Mouse (Mus musculus): Measurements from ENCODE around the gene Odf4. TPM values are rescaled to one million over a fixed set of nuclear protein-coding genes. Genes with fewer than 3 reads are reported as not detected.

Gene Odf4
- total and polyA plus RNA-seq, 2 experiments from 2014 or later = not detected

- H3K27ac ChIP-seq (ENCODE audit: low read depth) = no peak overlapping the region
- ATAC-seq (ENCODE audit: insufficient read depth, low read depth) = no peak
- peak overlapping the region; percentile 88 for H3K4me3 ChIP-seq (ENCODE audit: low read depth, low read length)
Observed at GRCm38 (mm10) chr11:68900519-68901350, 26.1 kb downstream of the Odf4 start.

GRCm38 (mm10) chr11:68899815-68900214, 27.1 kb downstream of the Odf4 start:
- no peak overlapping the region for H3K9ac ChIP-seq (replicated peaks; ENCODE audit: low read depth, low read length)
- 0 out of 2 replicates have a peak, but pooled peaks cover 6% of the 10 kb centered on the region for H3K4me1 ChIP-seq (ENCODE audit: control insufficient read depth, insufficient read depth)
- DNase-seq (ENCODE audit: low spot score) (no peak), ATAC-seq (ENCODE audit: insufficient read depth, low read depth) (no peak)
- H3K9me3 ChIP-seq (replicated peaks; ENCODE audit: control insufficient read depth, low read length) = no peaks in the 10 kb centered on the region
- H3K4me3 ChIP-seq (ENCODE audit: low read depth, low read length) = no peak overlapping the region
- 77% methylated on average over 8 of the region's 8 CpGs for WGBS
- H3K36me3 ChIP-seq (replicated peaks; ENCODE audit: control insufficient read depth, insufficient read depth, low read length) = peaks cover 17% of the 10 kb centered on the region
- TF ChIP-seq EP300 (IDR thresholded peaks at IDR 0.05; ENCODE audit: low read depth) (no peak), CTCF (IDR thresholded peaks at IDR 0.05; ENCODE audit: low read depth) (no peak)
- no peak overlapping the region for H3K27ac ChIP-seq (ENCODE audit: low read depth)
- no peaks in the 10 kb centered on the region for H3K27me3 ChIP-seq (ENCODE audit: control insufficient read depth, insufficient read depth, low read length)
- H3K4me2 ChIP-seq (ENCODE audit: low read depth, low read length) = no peak overlapping the region

More at GRCm38 (mm10) chr11:68900519-68901350, 26.1 kb downstream of the Odf4 start:
- no peak for DNase-seq (ENCODE audit: low spot score)
- H3K36me3 ChIP-seq (replicated peaks; ENCODE audit: control insufficient read depth, insufficient read depth, low read length) = peaks cover 25% of the 10 kb centered on the region
- peak overlapping the region; percentile 28; the same call in 1 of the 2 replicates for H3K9ac ChIP-seq (replicated peaks; ENCODE audit: low read depth, low read length)
- 0 out of 2 replicates have a peak, but pooled peaks cover 6% of the 10 kb centered on the region for H3K4me1 ChIP-seq (ENCODE audit: control insufficient read depth, insufficient read depth)
- peak overlapping the region; percentile 57 for H3K4me2 ChIP-seq (ENCODE audit: low read depth, low read length)
- 28% methylated on average over 31 of the region's 31 CpGs for WGBS
- H3K27me3 ChIP-seq (ENCODE audit: control insufficient read depth, insufficient read depth, low read length) = no peaks in the 10 kb centered on the region
- no peaks in the 10 kb centered on the region for H3K9me3 ChIP-seq (replicated peaks; ENCODE audit: control insufficient read depth, low read length)
- TF ChIP-seq CTCF (IDR thresholded peaks at IDR 0.05; ENCODE audit: low read depth) = no peak
- TF ChIP-seq EP300 (IDR thresholded peaks at IDR 0.05; ENCODE audit: low read depth) = no peak

GRCm38 (mm10) chr11:68898790-68899189, 28.1 kb downstream of the Odf4 start:
- Histone ChIP-seq H3K27ac (ENCODE audit: low read depth) (no peak overlapping the region), H3K4me2 (ENCODE audit: low read depth, low read length) (no peak overlapping the region), H3K9ac (replicated peaks; ENCODE audit: low read depth, low read length) (no peak overlapping the region), H3K27me3 (ENCODE audit: control insufficient read depth, insufficient read depth, low read length) (no peaks in the 10 kb centered on the region), H3K4me3 (ENCODE audit: low read depth, low read length) (no peak overlapping the region), H3K4me1 (ENCODE audit: control insufficient read depth, insufficient read depth) (0 out of 2 replicates have a peak, but pooled peaks cover 6% of the 10 kb centered on the region), H3K9me3 (replicated peaks; ENCODE audit: control insufficient read depth, low read length) (no peaks in the 10 kb centered on the region), H3K36me3 (replicated peaks; ENCODE audit: control insufficient read depth, insufficient read depth, low read length) (peaks cover 9% of the 10 kb centered on the region)
- TF ChIP-seq CTCF (IDR thresholded peaks at IDR 0.05; ENCODE audit: low read depth) (no peak), EP300 (IDR thresholded peaks at IDR 0.05; ENCODE audit: low read depth) (no peak)
- ATAC-seq (ENCODE audit: insufficient read depth, low read depth) (no peak), DNase-seq (ENCODE audit: low spot score) (no peak)
- WGBS = 55% methylated on average over 6 of the region's 6 CpGs

- Histone ChIP-seq H3K9ac (replicated peaks; ENCODE audit: low read depth, low read length) (no peak overlapping the region), H3K4me1 (ENCODE audit: control insufficient read depth, insufficient read depth) (0 out of 2 replicates have a peak, but pooled peaks cover 6% of the 10 kb centered on the region), H3K27me3 (ENCODE audit: control insufficient read depth, insufficient read depth, low read length) (no peaks in the 10 kb centered on the region), H3K36me3 (replicated peaks; ENCODE audit: control insufficient read depth, insufficient read depth, low read length) (no peaks in the 10 kb centered on the region; the same call in 1 of the 2 replicates), H3K4me3 (ENCODE audit: low read depth, low read length) (no peak overlapping the region), H3K4me2 (ENCODE audit: low read depth, low read length) (no peak overlapping the region), H3K27ac (ENCODE audit: low read depth) (no peak overlapping the region), H3K9me3 (replicated peaks; ENCODE audit: control insufficient read depth, low read length) (no peaks in the 10 kb centered on the region)
- DNase-seq (ENCODE audit: low spot score) = no peak
- no peak for ATAC-seq (ENCODE audit: insufficient read depth, low read depth)
- WGBS = 58% methylated on average over 6 of the region's 6 CpGs
- TF ChIP-seq CTCF (IDR thresholded peaks at IDR 0.05; ENCODE audit: low read depth) (no peak), EP300 (IDR thresholded peaks at IDR 0.05; ENCODE audit: low read depth) (no peak)
Observed at GRCm38 (mm10) chr11:68897838-68898237, 29.0 kb downstream of the Odf4 start.

- Histone ChIP-seq H3K4me2 (ENCODE audit: low read depth, low read length) (no peak overlapping the region), H3K9me3 (replicated peaks; ENCODE audit: control insufficient read depth, low read length) (no peaks in the 10 kb centered on the region), H3K9ac (replicated peaks; ENCODE audit: low read depth, low read length) (no peak overlapping the region), H3K27ac (ENCODE audit: low read depth) (no peak overlapping the region), H3K4me3 (ENCODE audit: low read depth, low read length) (no peak overlapping the region), H3K27me3 (ENCODE audit: control insufficient read depth, insufficient read depth, low read length) (no peaks in the 10 kb centered on the region), H3K4me1 (ENCODE audit: control insufficient read depth, insufficient read depth) (no peaks in the 10 kb centered on the region), H3K36me3 (replicated peaks; ENCODE audit: control insufficient read depth, insufficient read depth, low read length) (no peaks in the 10 kb centered on the region)
- DNase-seq (ENCODE audit: low spot score) = no peak
- ATAC-seq (ENCODE audit: insufficient read depth, low read depth) = no peak
- peak; percentile 66 for TF ChIP-seq CTCF (IDR thresholded peaks at IDR 0.05; ENCODE audit: low read depth)
- no peak for TF ChIP-seq EP300 (IDR thresholded peaks at IDR 0.05; ENCODE audit: low read depth)
- 50% methylated on average over 4 of the region's 4 CpGs for WGBS
Observed at GRCm38 (mm10) chr11:68897120-68897519, 29.8 kb downstream of the Odf4 start.

Data from heart, postnatal 0 days (tissue).